8 mouse cellular contexts compared by ENCODE assay signal in the genomic region with DNA sequence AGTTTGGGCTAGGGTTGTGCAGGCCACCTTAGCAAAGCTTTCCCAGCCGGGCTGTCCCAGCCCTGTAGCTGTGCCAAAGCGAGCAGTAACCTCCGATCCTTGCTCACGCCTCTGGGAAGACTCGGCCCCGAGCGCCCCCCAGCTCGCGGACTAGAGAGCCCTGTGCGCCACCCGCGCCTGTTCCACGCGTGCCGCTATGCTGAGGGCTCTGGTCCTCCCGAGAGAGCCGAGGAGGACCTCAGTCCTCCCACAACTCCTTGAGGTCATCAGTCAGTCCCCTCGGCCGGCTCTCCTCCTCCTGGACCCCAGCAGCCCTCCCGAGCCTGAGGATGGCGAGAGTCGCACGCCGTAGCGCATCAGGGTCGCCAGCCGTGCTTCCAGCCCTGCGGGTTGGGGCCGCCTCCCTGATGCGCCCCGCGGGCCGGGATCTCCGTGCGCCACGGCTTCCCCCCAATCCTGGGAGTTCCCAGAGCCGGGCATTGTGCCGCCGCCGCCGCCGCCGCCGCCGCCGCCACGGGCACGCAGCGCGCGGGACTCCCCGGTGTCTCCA. TPM values are rescaled to one million over a fixed set of nuclear protein-coding genes. Genes with fewer than 3 reads are reported as not detected.
A peak's percentile ranks its signal among the peaks of the same experiment; 100 is the strongest.
DNase-seq lines count a peak whose midpoint lies in the region; ATAC-seq and TF ChIP-seq lines count a peak whose summit lies in the region.
"Had no signal": no experiment of that assay in that cellular context is flagged by ENCODE, and none has a peak within 500 bp of the region (broad histone marks: within the 10 kb centered on the region; RNA-seq: fewer than 3 reads in every experiment).

No protein-coding gene starts in this region.

- H3K9ac ChIP-seq in hindbrain, embryonic 15.5 days: peak overlapping the region; percentile 95
- H3K9ac ChIP-seq in neural tube, embryonic 14.5 days (replicated peaks; ENCODE audit: low read depth, low read length): peak overlapping the region; percentile 99

- H3K27me3 ChIP-seq in hindbrain, embryonic 15.5 days: no peaks in the 10 kb centered on the region
- no peaks in the 10 kb centered on the region for H3K27me3 ChIP-seq in neural tube, embryonic 14.5 days (ENCODE audit: control insufficient read depth, insufficient read depth, low read length)

- TF ChIP-seq POLR2A in cortical plate, adult 2 months (IDR thresholded peaks at IDR 0.05; ENCODE audit: extremely low read depth, insufficient read depth, low read length): no peak

- peaks cover 7% of the 10 kb centered on the region; the same call in 1 of the 2 replicates for H3K4me1 ChIP-seq in cortical plate, adult 2 months (ENCODE audit: control insufficient read depth, insufficient read depth, low read length)
- H3K4me1 ChIP-seq in hindbrain, embryonic 15.5 days (replicated peaks): peaks cover 51% of the 10 kb centered on the region
- H3K4me1 ChIP-seq in neural tube, embryonic 14.5 days (ENCODE audit: control insufficient read depth, insufficient read depth, low read length): peaks cover 44% of the 10 kb centered on the region

- peak; percentile 47 for DNase-seq in left cerebral cortex, postnatal 4 days
- DNase-seq in left cerebral cortex, adult 11 months (ENCODE audit: low spot score): no peak
- DNase-seq in MN1 (ENCODE audit: low spot score): no peak
- no peak for DNase-seq in layer of hippocampus, postnatal 14 days (ENCODE audit: low spot score in 2 of 2)

- intact Hi-C loops in left cerebral cortex, postnatal 4 days (cut with DNase I): loop anchor here (10.0 kb wide), 1 partner anchor 154 kb away; no protein-coding TSS in a partner anchor

- peak overlapping the region; percentile 95 for H3K27ac ChIP-seq in cortical plate, adult 2 months (ENCODE audit: insufficient read depth, low read length)
- peak overlapping the region; percentile 98 for H3K27ac ChIP-seq in hindbrain, embryonic 15.5 days (replicated peaks)
- peak overlapping the region; percentile 99 for H3K27ac ChIP-seq in neural tube, embryonic 14.5 days (ENCODE audit: low read depth, low read length)

- H3K9me3 ChIP-seq in hindbrain, embryonic 15.5 days: no peaks in the 10 kb centered on the region
- H3K9me3 ChIP-seq in neural tube, embryonic 14.5 days (ENCODE audit: control insufficient read depth, low read length): no peaks in the 10 kb centered on the region

- H3K4me3 ChIP-seq in cortical plate, adult 2 months (ENCODE audit: insufficient read depth, low read length): peak overlapping the region; percentile 72
- peak overlapping the region; percentile 89 for H3K4me3 ChIP-seq in hindbrain, embryonic 15.5 days
- peak overlapping the region; percentile 94 for H3K4me3 ChIP-seq in neural tube, embryonic 14.5 days (ENCODE audit: low read depth, low read length)

- no peaks in the 10 kb centered on the region for H3K36me3 ChIP-seq in hindbrain, embryonic 15.5 days
- no peaks in the 10 kb centered on the region for H3K36me3 ChIP-seq in neural tube, embryonic 14.5 days (ENCODE audit: control insufficient read depth, insufficient read depth, low read length)

- peak; percentile 40 for ATAC-seq in hindbrain, embryonic 15.5 days (ENCODE audit: low FRiP score, low read depth)
- peak; percentile 35 for ATAC-seq in neural tube, embryonic 14.5 days (ENCODE audit: low read depth)
- ATAC-seq: inflammation-experienced regulatory T-cells, adult 6 months had no signal

- peak overlapping the region; percentile 80 for H3K4me2 ChIP-seq in hindbrain, embryonic 15.5 days
- peak overlapping the region; percentile 86 for H3K4me2 ChIP-seq in neural tube, embryonic 14.5 days (ENCODE audit: low read depth, low read length)

- WGBS in hindbrain, embryonic 15.5 days: 1% methylated on average over 51 of the region's 52 CpGs
- under 1% methylated on average over 49 of the region's 52 CpGs for WGBS in neural tube, embryonic 14.5 days

- no peak for TF ChIP-seq CTCF in cortical plate, adult 2 months (IDR thresholded peaks at IDR 0.05; ENCODE audit: extremely low read depth, insufficient read depth, low read length)

RNA-seq across cellular contexts. Expression of gene Rbfox3, which starts 2.9 kb away (rescaled TPM):
- 100 to 1,000 TPM; 185 to 192 TPM for total RNA-seq in left cerebral cortex, postnatal 4 days (2021)
- 117 TPM in 2 replicates for polyA plus RNA-seq in cortical plate, adult 2 months (2012; rRNA removed)
- 71.8 and 77.9 TPM in 2 replicates for polyA plus RNA-seq in hindbrain, embryonic 15.5 days (2015; fragmentation: Nextera tagmentation; extraction: Ambion mirVana)
- 81.9 and 82.7 TPM in 2 replicates for polyA plus RNA-seq in neural tube, embryonic 14.5 days (2014; fragmentation: Nextera tagmentation; extraction: Ambion mirVana)
- total RNA-seq in layer of hippocampus, postnatal 14 days (2021): 100 to 1,000 TPM; 224 to 233 TPM
